In the genomic region with DNA sequence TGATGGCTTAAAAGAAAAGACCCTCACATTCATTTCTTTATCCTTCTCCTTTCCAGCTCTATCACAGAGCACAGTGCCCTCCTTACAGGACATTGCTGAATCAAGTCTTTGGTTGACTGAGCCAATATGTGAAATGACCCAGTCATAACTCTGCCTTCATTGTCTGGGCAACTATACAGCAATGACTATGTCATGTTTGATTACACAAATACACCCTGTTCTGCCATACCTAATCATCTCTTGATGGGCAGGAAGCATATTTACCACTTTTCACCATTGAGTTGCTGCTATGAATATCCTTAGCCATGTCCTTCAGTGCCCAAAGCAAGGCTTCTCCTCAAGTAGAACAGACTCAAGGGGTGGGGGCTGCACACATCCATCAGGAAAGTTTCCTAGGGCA, we compare ENCODE assay signal across 26 mouse cellular contexts.
"Had no signal": no experiment of that assay in that cellular context is flagged by ENCODE, and none has a peak within 500 bp of the region (broad histone marks: within the 10 kb centered on the region; RNA-seq: fewer than 3 reads in every experiment).

No protein-coding gene starts in this region.

- H3K27ac ChIP-seq: embryonic facial prominence, embryonic 10.5 days; embryonic facial prominence, embryonic 12.5 days; embryonic facial prominence, embryonic 13.5 days; embryonic facial prominence, embryonic 15.5 days; forebrain, embryonic 10.5 days; forebrain, embryonic 12.5 days; forebrain, embryonic 13.5 days; forebrain, embryonic 15.5 days; gastrocnemius, adult 2 months; heart, adult 2 months had no signal

- H3K4me1 ChIP-seq: embryonic facial prominence, embryonic 10.5 days; embryonic facial prominence, embryonic 12.5 days; embryonic facial prominence, embryonic 13.5 days; embryonic facial prominence, embryonic 15.5 days; forebrain, embryonic 10.5 days; forebrain, embryonic 12.5 days; forebrain, embryonic 13.5 days; forebrain, embryonic 15.5 days had no signal

- H3K4me3 ChIP-seq: embryonic facial prominence, embryonic 10.5 days; embryonic facial prominence, embryonic 12.5 days; embryonic facial prominence, embryonic 13.5 days; embryonic facial prominence, embryonic 15.5 days; erythroblast, embryonic 14.5 days; forebrain, embryonic 10.5 days; forebrain, embryonic 12.5 days; forebrain, embryonic 13.5 days; forebrain, embryonic 15.5 days; gastrocnemius, adult 2 months; heart, adult 2 months had no signal

- H3K27me3 ChIP-seq: embryonic facial prominence, embryonic 12.5 days; embryonic facial prominence, embryonic 13.5 days; embryonic facial prominence, embryonic 15.5 days; forebrain, embryonic 12.5 days; forebrain, embryonic 13.5 days; forebrain, embryonic 15.5 days had no signal

- DNase-seq: cerebellum, adult 8-10 months; cerebellum, adult 9-10 months; cerebellum, adult 9-11 months; cerebellum, postnatal 10 days; cerebellum, postnatal 14 days; cerebellum, postnatal 25 days; cerebellum, postnatal 36 days; embryo, embryonic 11 days; forebrain, postnatal 0 days; gastrocnemius, adult 2 months; gastrocnemius, postnatal 10 days; gastrocnemius, postnatal 14 days; gastrocnemius, postnatal 25 days; gastrocnemius, postnatal 36 days; heart, adult 11 months; heart, adult 18-20 months; heart, adult 2 months had no signal
